Mouse (Mus musculus): ENCODE measurements around the gene Atg9a. TPM values are rescaled to one million over a fixed set of nuclear protein-coding genes. Genes with fewer than 3 reads are reported as not detected.

Atg9a gene
- total and polyA plus RNA-seq, 3 experiments: 7.8 to 26.1 TPM; not detected in 1

GRCm38 (mm10) chr1:75226138-75226537 is 34.1 kb upstream of the Atg9a start (continued):
- TF ChIP-seq KAT2A (conservative IDR thresholded peaks at IDR 0.05; ENCODE audit: low read depth, low read length): no peak
- no peak; the same call in 1 of the 2 replicates for TF ChIP-seq SIN3A (IDR thresholded peaks at IDR 0.05; ENCODE audit: low read length)
- TF ChIP-seq NRF1 (IDR thresholded peaks at IDR 0.05; ENCODE audit: insufficient read depth, low read depth, low read length, poor library complexity, severe bottlenecking): no peak
- no peak for TF ChIP-seq POLR2AphosphoS5 (IDR thresholded peaks at IDR 0.05; ENCODE audit: borderline replicate concordance, low read depth, low read length)
- TF ChIP-seq TCF12 (IDR thresholded peaks at IDR 0.05; ENCODE audit: low read depth, low read length): no peak
- TF ChIP-seq TBP (IDR thresholded peaks at IDR 0.05; ENCODE audit: low read depth, low read length): peak; percentile 49; the same call in 1 of the 2 replicates
- no peak for TF ChIP-seq CTCF (IDR thresholded peaks at IDR 0.05 in 2 of 3, conservative IDR thresholded peaks at IDR 0.05 in 1 of 3; ENCODE audit: control insufficient read depth in 1 of 3, insufficient read depth in 1 of 3, low read depth in 2 of 3, low read length in 3 of 3, poor library complexity in 1 of 3, severe bottlenecking in 1 of 3)
- 0 out of 2 replicates have a peak, but pooled peaks have one; percentile 47 for TF ChIP-seq E2F4 (IDR thresholded peaks at IDR 0.05; ENCODE audit: borderline replicate concordance, low read depth, low read length)
- no peak for TF ChIP-seq ZC3H11A (IDR thresholded peaks at IDR 0.05; ENCODE audit: low read depth, low read length)
- no peak for TF ChIP-seq BHLHE40 (IDR thresholded peaks at IDR 0.05; ENCODE audit: borderline replicate concordance, low read depth, low read length)
- TF ChIP-seq USF2 (IDR thresholded peaks at IDR 0.05; ENCODE audit: borderline replicate concordance in 1 of 2, insufficient read depth in 1 of 2, low read depth in 1 of 2, low read length in 2 of 2): no peak

GRCm38 (mm10) chr1:75225473-75225872 is 33.5 kb upstream of the Atg9a start:
- no peaks in the 10 kb centered on the region; the same call in 1 of the 2 replicates for H3K79me2 ChIP-seq (ENCODE audit: control insufficient read depth, insufficient read depth, low read length, poor library complexity)
- no peaks in the 10 kb centered on the region for H3K27me3 ChIP-seq (ENCODE audit: control insufficient read depth in 1 of 2, insufficient read depth in 2 of 2, low read length in 2 of 2)
- H3K27ac ChIP-seq (ENCODE audit: control insufficient read depth, low read depth, low read length): peak overlapping the region; percentile 91
- DNase-seq (ENCODE audit: low read depth, low spot score): peak; percentile 81
- H3K4me1 ChIP-seq (ENCODE audit: control insufficient read depth in 1 of 2, insufficient read depth in 2 of 2, low read length in 2 of 2): peaks cover 38 to 62% of the 10 kb centered on the region in 2 experiments
- peak overlapping the region; percentile 31 to 49 for H3K4me3 ChIP-seq (ENCODE audit: control insufficient read depth in 1 of 2, insufficient read depth in 1 of 2, low read depth in 2 of 2, low read length in 2 of 2)
- no peaks in the 10 kb centered on the region for H3K9me3 ChIP-seq (replicated peaks; ENCODE audit: insufficient read depth, low read length)
- peak overlapping the region; percentile 52 for H3K9ac ChIP-seq (ENCODE audit: control insufficient read depth, low read depth, low read length, poor library complexity, severe bottlenecking)
- H3K36me3 ChIP-seq (ENCODE audit: control insufficient read depth in 1 of 2, insufficient read depth in 2 of 2, low read length in 2 of 2): peaks cover 0 to 57% of the 10 kb centered on the region in 2 experiments; a peak in 2 of 4 replicates
- TF ChIP-seq POLR2AphosphoS2 (IDR thresholded peaks at IDR 0.05; ENCODE audit: low read length): no peak
- TF ChIP-seq ZMIZ1 (IDR thresholded peaks at IDR 0.05; ENCODE audit: low read depth, low read length): no peak
- TF ChIP-seq SIN3A (IDR thresholded peaks at IDR 0.05; ENCODE audit: low read length): peak; percentile 69
- TF ChIP-seq TBP (IDR thresholded peaks at IDR 0.05; ENCODE audit: low read depth, low read length): 0 out of 2 replicates have a peak, but pooled peaks have one; percentile 23
- peak; percentile 41; the same call in 1 of the 2 replicates for TF ChIP-seq BHLHE40 (IDR thresholded peaks at IDR 0.05; ENCODE audit: borderline replicate concordance, low read depth, low read length)
- TF ChIP-seq HCFC1 (IDR thresholded peaks at IDR 0.05; ENCODE audit: low read depth, low read length): no peak
- TF ChIP-seq RCOR1 (IDR thresholded peaks at IDR 0.05; ENCODE audit: low read depth, low read length): peak; percentile 87
- TF ChIP-seq ZNF384 (IDR thresholded peaks at IDR 0.05; ENCODE audit: low read depth, low read length): no peak
- peak; percentile 87 for TF ChIP-seq ETS1 (IDR thresholded peaks at IDR 0.05; ENCODE audit: low read depth, low read length)
- no peak for TF ChIP-seq E2F4 (IDR thresholded peaks at IDR 0.05; ENCODE audit: borderline replicate concordance, low read depth, low read length)
- TF ChIP-seq EP300 (IDR thresholded peaks at IDR 0.05; ENCODE audit: low read depth in 1 of 2, low read length in 2 of 2): peak; percentile 64 to 86
- TF ChIP-seq MYC (IDR thresholded peaks at IDR 0.05; ENCODE audit: low read depth, low read length): no peak
- no peak for TF ChIP-seq USF2 (IDR thresholded peaks at IDR 0.05; ENCODE audit: borderline replicate concordance in 1 of 2, insufficient read depth in 1 of 2, low read depth in 1 of 2, low read length in 2 of 2)
- no peak for TF ChIP-seq MEF2A (IDR thresholded peaks at IDR 0.05; ENCODE audit: extremely low read depth, insufficient replicate concordance, low read depth, low read length, poor library complexity, severe bottlenecking)
- TF ChIP-seq KAT2A (conservative IDR thresholded peaks at IDR 0.05; ENCODE audit: low read depth, low read length): no peak
- TF ChIP-seq TCF12 (IDR thresholded peaks at IDR 0.05; ENCODE audit: low read depth, low read length): peak; percentile 61; the same call in 1 of the 2 replicates
- 0 out of 4 replicates have a peak, but pooled peaks of 1 of the 2 experiments have one; percentile 21 for TF ChIP-seq POLR2A (IDR thresholded peaks at IDR 0.05; ENCODE audit: control insufficient read depth in 1 of 2, insufficient read depth in 1 of 2, low read depth in 1 of 2, low read length in 2 of 2, poor library complexity in 1 of 2)
- no peak for TF ChIP-seq NRF1 (IDR thresholded peaks at IDR 0.05; ENCODE audit: insufficient read depth, low read depth, low read length, poor library complexity, severe bottlenecking)
- TF ChIP-seq GATA1 (IDR thresholded peaks at IDR 0.05; ENCODE audit: low read depth, low read length): peak; percentile 76
- TF ChIP-seq TAL1 (IDR thresholded peaks at IDR 0.05; ENCODE audit: low read length): no peak
- TF ChIP-seq MAX (IDR thresholded peaks at IDR 0.05; ENCODE audit: low read length): no peak; the same call in 1 of the 2 replicates
- TF ChIP-seq ZC3H11A (IDR thresholded peaks at IDR 0.05; ENCODE audit: low read depth, low read length): no peak
- no peak for TF ChIP-seq MXI1 (IDR thresholded peaks at IDR 0.05; ENCODE audit: low read depth, low read length)
- no peak for TF ChIP-seq CTCF (IDR thresholded peaks at IDR 0.05 in 2 of 3, conservative IDR thresholded peaks at IDR 0.05 in 1 of 3; ENCODE audit: control insufficient read depth in 1 of 3, insufficient read depth in 1 of 3, low read depth in 2 of 3, low read length in 3 of 3, poor library complexity in 1 of 3, severe bottlenecking in 1 of 3)
- peak; percentile 66 for TF ChIP-seq CHD2 (IDR thresholded peaks at IDR 0.05; ENCODE audit: low read length)
- TF ChIP-seq SMC3 (IDR thresholded peaks at IDR 0.05; ENCODE audit: low read depth, low read length): no peak
- TF ChIP-seq POLR2AphosphoS5 (IDR thresholded peaks at IDR 0.05; ENCODE audit: borderline replicate concordance, low read depth, low read length): no peak
- peak; percentile 75; the same call in 1 of the 2 replicates for TF ChIP-seq MAZ (IDR thresholded peaks at IDR 0.05; ENCODE audit: low read depth, low read length)
- no peak for TF ChIP-seq CHD1 (IDR thresholded peaks at IDR 0.05; ENCODE audit: low read depth, low read length)
- TF ChIP-seq RAD21 (IDR thresholded peaks at IDR 0.05; ENCODE audit: low read depth, low read length): no peak
- TF ChIP-seq JUND (IDR thresholded peaks at IDR 0.05; ENCODE audit: low read depth, low read length): no peak
